Mouse (Mus musculus): ENCODE measurements around the gene Ppp1r17. TPM values are rescaled to one million over a fixed set of nuclear protein-coding genes. Genes with fewer than 3 reads are reported as not detected.
A peak's percentile ranks its signal among the peaks of the same experiment; 100 is the strongest.

Ppp1r17 gene
- polyA plus RNA-seq, 1 experiment from 2014 or later = 7.8 TPM

GRCm38 (mm10) chr6:56029986-56030385, 12.7 kb downstream of the Ppp1r17 start:
- Histone ChIP-seq H3K27me3 (ENCODE audit: control insufficient read depth, insufficient read depth, low read length) (no peaks in the 10 kb centered on the region), H3K4me3 (replicated peaks; ENCODE audit: low read depth, low read length) (no peak overlapping the region), H3K27ac (replicated peaks; ENCODE audit: low read depth, low read length) (no peak overlapping the region), H3K9ac (replicated peaks; ENCODE audit: low read length) (no peak overlapping the region), H3K4me1 (ENCODE audit: control insufficient read depth, insufficient read depth, low read length) (no peaks in the 10 kb centered on the region), H3K4me2 (ENCODE audit: low read length) (no peak overlapping the region), H3K9me3 (ENCODE audit: control insufficient read depth, low read length) (no peaks in the 10 kb centered on the region), H3K36me3 (ENCODE audit: control insufficient read depth, insufficient read depth, low read length) (no peaks in the 10 kb centered on the region)
- ATAC-seq (ENCODE audit: low FRiP score, low TSS enrichment) (no peak), DNase-seq (no peak)
- 20% methylated on average over 5 of the region's 5 CpGs for WGBS

GRCm38 (mm10) chr6:56032231-56032630, 14.9 kb downstream of the Ppp1r17 start:
- Histone ChIP-seq H3K36me3 (ENCODE audit: control insufficient read depth, insufficient read depth, low read length) (no peaks in the 10 kb centered on the region), H3K27me3 (ENCODE audit: control insufficient read depth, insufficient read depth, low read length) (no peaks in the 10 kb centered on the region), H3K4me3 (replicated peaks; ENCODE audit: low read depth, low read length) (no peak overlapping the region), H3K4me2 (ENCODE audit: low read length) (no peak overlapping the region), H3K9ac (replicated peaks; ENCODE audit: low read length) (no peak overlapping the region), H3K9me3 (ENCODE audit: control insufficient read depth, low read length) (no peaks in the 10 kb centered on the region), H3K27ac (replicated peaks; ENCODE audit: low read depth, low read length) (no peak overlapping the region), H3K4me1 (ENCODE audit: control insufficient read depth, insufficient read depth, low read length) (no peaks in the 10 kb centered on the region)
- no peak for DNase-seq
- 82% methylated on average over 2 of the region's 2 CpGs for WGBS
- ATAC-seq (ENCODE audit: low FRiP score, low TSS enrichment) = no peak

GRCm38 (mm10) chr6:56035054-56035453, 17.8 kb downstream of the Ppp1r17 start:
- Histone ChIP-seq H3K4me2 (ENCODE audit: low read length) (no peak overlapping the region), H3K27ac (replicated peaks; ENCODE audit: low read depth, low read length) (no peak overlapping the region), H3K27me3 (ENCODE audit: control insufficient read depth, insufficient read depth, low read length) (no peaks in the 10 kb centered on the region), H3K9me3 (ENCODE audit: control insufficient read depth, low read length) (no peaks in the 10 kb centered on the region), H3K9ac (replicated peaks; ENCODE audit: low read length) (no peak overlapping the region), H3K4me1 (ENCODE audit: control insufficient read depth, insufficient read depth, low read length) (no peaks in the 10 kb centered on the region), H3K4me3 (replicated peaks; ENCODE audit: low read depth, low read length) (no peak overlapping the region), H3K36me3 (ENCODE audit: control insufficient read depth, insufficient read depth, low read length) (no peaks in the 10 kb centered on the region)
- no peak for ATAC-seq (ENCODE audit: low FRiP score, low TSS enrichment)
- no peak for DNase-seq
- WGBS = 82% methylated on average over 10 of the region's 10 CpGs

- Histone ChIP-seq H3K4me3 (replicated peaks; ENCODE audit: low read depth, low read length) (no peak overlapping the region), H3K4me1 (ENCODE audit: control insufficient read depth, insufficient read depth, low read length) (no peaks in the 10 kb centered on the region), H3K36me3 (ENCODE audit: control insufficient read depth, insufficient read depth, low read length) (no peaks in the 10 kb centered on the region), H3K9ac (replicated peaks; ENCODE audit: low read length) (no peak overlapping the region), H3K4me2 (ENCODE audit: low read length) (no peak overlapping the region), H3K9me3 (ENCODE audit: control insufficient read depth, low read length) (no peaks in the 10 kb centered on the region), H3K27me3 (ENCODE audit: control insufficient read depth, insufficient read depth, low read length) (no peaks in the 10 kb centered on the region), H3K27ac (replicated peaks; ENCODE audit: low read depth, low read length) (no peak overlapping the region)
- ATAC-seq (ENCODE audit: low FRiP score, low TSS enrichment) (no peak), DNase-seq (no peak)
- WGBS = 71% methylated on average over 4 of the region's 4 CpGs
Observed at GRCm38 (mm10) chr6:56039476-56040055, 22.3 kb downstream of the Ppp1r17 start.

- peak; percentile 53; the same call in 1 of the 2 replicates for ATAC-seq (ENCODE audit: low FRiP score, low TSS enrichment)
- DNase-seq = peak; percentile 66
- Histone ChIP-seq H3K9me3 (ENCODE audit: control insufficient read depth, low read length) (no peaks in the 10 kb centered on the region), H3K27me3 (ENCODE audit: control insufficient read depth, insufficient read depth, low read length) (no peaks in the 10 kb centered on the region), H3K36me3 (ENCODE audit: control insufficient read depth, insufficient read depth, low read length) (no peaks in the 10 kb centered on the region), H3K4me3 (replicated peaks; ENCODE audit: low read depth, low read length) (no peak overlapping the region), H3K9ac (replicated peaks; ENCODE audit: low read length) (no peak overlapping the region), H3K4me2 (ENCODE audit: low read length) (no peak overlapping the region), H3K4me1 (ENCODE audit: control insufficient read depth, insufficient read depth, low read length) (no peaks in the 10 kb centered on the region), H3K27ac (replicated peaks; ENCODE audit: low read depth, low read length) (no peak overlapping the region)
- 31% methylated on average over 5 of the region's 5 CpGs for WGBS
Observed at GRCm38 (mm10) chr6:56044270-56044669, 27.0 kb downstream of the Ppp1r17 start.

GRCm38 (mm10) chr6:56044716-56045115, 27.4 kb downstream of the Ppp1r17 start:
- Histone ChIP-seq H3K4me1 (ENCODE audit: control insufficient read depth, insufficient read depth, low read length) (no peaks in the 10 kb centered on the region), H3K4me3 (replicated peaks; ENCODE audit: low read depth, low read length) (no peak overlapping the region), H3K27ac (replicated peaks; ENCODE audit: low read depth, low read length) (peak overlapping the region; percentile 28; the same call in 1 of the 2 replicates), H3K4me2 (ENCODE audit: low read length) (no peak overlapping the region), H3K27me3 (ENCODE audit: control insufficient read depth, insufficient read depth, low read length) (no peaks in the 10 kb centered on the region), H3K9me3 (ENCODE audit: control insufficient read depth, low read length) (no peaks in the 10 kb centered on the region), H3K36me3 (ENCODE audit: control insufficient read depth, insufficient read depth, low read length) (no peaks in the 10 kb centered on the region), H3K9ac (replicated peaks; ENCODE audit: low read length) (no peak overlapping the region)
- WGBS = 24% methylated on average over 1 of the region's 1 CpGs
- DNase-seq = peak; percentile 41
- no peak; the same call in 1 of the 2 replicates for ATAC-seq (ENCODE audit: low FRiP score, low TSS enrichment)

- ATAC-seq (ENCODE audit: low FRiP score, low TSS enrichment) (no peak), DNase-seq (no peak)
- Histone ChIP-seq H3K27ac (replicated peaks; ENCODE audit: low read depth, low read length) (no peak overlapping the region), H3K4me3 (replicated peaks; ENCODE audit: low read depth, low read length) (no peak overlapping the region), H3K9me3 (ENCODE audit: control insufficient read depth, low read length) (no peaks in the 10 kb centered on the region), H3K36me3 (ENCODE audit: control insufficient read depth, insufficient read depth, low read length) (no peaks in the 10 kb centered on the region), H3K27me3 (ENCODE audit: control insufficient read depth, insufficient read depth, low read length) (no peaks in the 10 kb centered on the region), H3K4me1 (ENCODE audit: control insufficient read depth, insufficient read depth, low read length) (no peaks in the 10 kb centered on the region), H3K9ac (replicated peaks; ENCODE audit: low read length) (no peak overlapping the region), H3K4me2 (ENCODE audit: low read length) (no peak overlapping the region)
- 87% methylated on average over 3 of the region's 3 CpGs for WGBS
Observed at GRCm38 (mm10) chr6:56048580-56048979, 31.3 kb downstream of the Ppp1r17 start.

GRCm38 (mm10) chr6:56049104-56049503, 31.8 kb downstream of the Ppp1r17 start:
- ATAC-seq (ENCODE audit: low FRiP score, low TSS enrichment) = peak; percentile 54; the same call in 1 of the 2 replicates
- H3K4me2 ChIP-seq (ENCODE audit: low read length) = no peak overlapping the region
- H3K36me3 ChIP-seq (ENCODE audit: control insufficient read depth, insufficient read depth, low read length) = no peaks in the 10 kb centered on the region
- H3K27ac ChIP-seq (replicated peaks; ENCODE audit: low read depth, low read length) = no peak overlapping the region
- no peaks in the 10 kb centered on the region for H3K4me1 ChIP-seq (ENCODE audit: control insufficient read depth, insufficient read depth, low read length)
- H3K9me3 ChIP-seq (ENCODE audit: control insufficient read depth, low read length) = no peaks in the 10 kb centered on the region
- peak; percentile 88 for DNase-seq
- WGBS = 31% methylated on average over 4 of the region's 4 CpGs
- no peak overlapping the region for H3K9ac ChIP-seq (replicated peaks; ENCODE audit: low read length)
- H3K27me3 ChIP-seq (ENCODE audit: control insufficient read depth, insufficient read depth, low read length) = no peaks in the 10 kb centered on the region
- H3K4me3 ChIP-seq (replicated peaks; ENCODE audit: low read depth, low read length) = no peak overlapping the region

GRCm38 (mm10) chr6:56063736-56064135, 46.4 kb downstream of the Ppp1r17 start:
- Histone ChIP-seq H3K27me3 (ENCODE audit: control insufficient read depth, insufficient read depth, low read length) (no peaks in the 10 kb centered on the region), H3K4me2 (ENCODE audit: low read length) (no peak overlapping the region), H3K36me3 (ENCODE audit: control insufficient read depth, insufficient read depth, low read length) (no peaks in the 10 kb centered on the region), H3K4me1 (ENCODE audit: control insufficient read depth, insufficient read depth, low read length) (no peaks in the 10 kb centered on the region), H3K27ac (replicated peaks; ENCODE audit: low read depth, low read length) (no peak overlapping the region), H3K9ac (replicated peaks; ENCODE audit: low read length) (no peak overlapping the region), H3K9me3 (ENCODE audit: control insufficient read depth, low read length) (no peaks in the 10 kb centered on the region), H3K4me3 (replicated peaks; ENCODE audit: low read depth, low read length) (no peak overlapping the region)
- peak; percentile 11 for DNase-seq
- ATAC-seq (ENCODE audit: low FRiP score, low TSS enrichment) = no peak

Measured in midbrain, embryonic 14.5 days (tissue).